7 mouse cellular contexts compared by ENCODE assay signal in the genomic region with DNA sequence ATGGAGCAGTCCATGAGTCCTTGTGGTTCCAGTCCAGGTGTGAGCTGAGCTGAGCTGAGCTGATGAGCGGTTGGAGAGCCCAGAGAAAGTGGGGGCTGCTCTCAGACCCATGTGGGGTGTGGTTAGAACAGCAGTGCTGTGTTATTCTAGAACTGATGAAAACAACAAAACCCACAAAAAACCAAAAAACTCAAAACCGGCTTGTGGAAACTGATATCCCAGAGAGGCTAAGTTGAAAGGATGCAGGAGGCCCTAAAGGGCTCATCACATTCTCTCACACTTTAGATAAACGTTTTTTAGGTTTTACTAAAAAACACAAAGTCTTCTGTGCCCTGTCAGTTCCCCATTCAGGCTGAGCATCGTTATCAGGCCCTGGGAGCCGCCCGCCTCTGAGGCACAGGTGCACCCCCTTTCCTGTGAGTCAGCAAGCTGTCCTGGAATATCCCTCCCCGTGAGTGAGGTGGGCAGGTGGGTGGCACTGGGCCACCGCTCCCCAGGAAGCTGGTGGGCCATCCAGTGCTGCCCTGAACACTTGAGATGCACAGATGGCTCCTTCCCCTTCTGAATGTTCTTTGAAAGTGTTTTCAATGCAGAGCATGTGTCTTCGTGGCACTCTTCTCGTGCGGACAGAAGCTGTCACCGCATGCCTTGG. TPM values are rescaled to one million over a fixed set of nuclear protein-coding genes. Genes with fewer than 3 reads are reported as not detected.
DNase-seq lines count a peak whose midpoint lies in the region; ATAC-seq and TF ChIP-seq lines count a peak whose summit lies in the region.

No protein-coding gene starts in this region.

- H3K4me2 ChIP-seq in CH12.LX (ENCODE audit: insufficient read depth, low read depth, poor library complexity, severe bottlenecking): peak overlapping the region; percentile 12; the same call in 1 of the 2 replicates
- H3K4me2 ChIP-seq in forebrain, embryonic 12.5 days: peak overlapping the region; percentile 26
- peak overlapping the region; percentile 43 for H3K4me2 ChIP-seq in liver, embryonic 14.5 days (ENCODE audit: low read depth)

- dilution Hi-C loops in CH12.LX (cut with MboI; ENCODE audit: extremely low pct_ligation_motif_present, extremely low pct_unique_long_range_greater_than_20kb, low sequenced_read_pairs): no loop called here

- peaks cover 47 to 90% of the 10 kb centered on the region in 2 experiments for H3K4me1 ChIP-seq in CH12.LX (ENCODE audit: control insufficient read depth in 1 of 2, insufficient read depth in 2 of 2)
- peaks cover 91% of the 10 kb centered on the region for H3K4me1 ChIP-seq in forebrain, embryonic 12.5 days
- H3K4me1 ChIP-seq in liver, embryonic 14.5 days (replicated peaks; ENCODE audit: control insufficient read depth in 2 of 2, insufficient read depth in 2 of 2, low read length in 1 of 2): peaks cover 41 to 60% of the 10 kb centered on the region in 2 experiments
- peaks cover 5% of the 10 kb centered on the region for H3K4me1 ChIP-seq in lung, adult 2 months (ENCODE audit: control insufficient read depth, insufficient read depth, low read length)

- no peak for ATAC-seq in forebrain, embryonic 12.5 days (ENCODE audit: low FRiP score)
- peak; percentile 80 for ATAC-seq in liver, embryonic 14.5 days (ENCODE audit: insufficient read depth)

- TF ChIP-seq RAD21 in CH12.LX (IDR thresholded peaks at IDR 0.05; ENCODE audit: low read depth, low read length): no peak

- peak overlapping the region in 1 of 3 experiments; percentile 20 for H3K4me3 ChIP-seq in CH12.LX (replicated peaks in 1 of 3; ENCODE audit: low read depth in 2 of 3, low read length in 2 of 3, poor library complexity in 1 of 3)
- H3K4me3 ChIP-seq in forebrain, embryonic 12.5 days (replicated peaks): no peak overlapping the region
- no peak overlapping the region for H3K4me3 ChIP-seq in liver, embryonic 14.5 days (ENCODE audit: insufficient read depth in 1 of 2, low read depth in 2 of 2, low read length in 2 of 2)
- H3K4me3 ChIP-seq in lung, adult 2 months (replicated peaks; ENCODE audit: extremely low read depth, low read depth, low read length): no peak overlapping the region

- H3K79me2 ChIP-seq in CH12.LX (replicated peaks; ENCODE audit: control insufficient read depth, extremely low read depth, insufficient read depth, poor library complexity, severe bottlenecking): peaks cover 11% of the 10 kb centered on the region; the same call in 1 of the 2 replicates

- TF ChIP-seq CTCF in CH12.LX (conservative IDR thresholded peaks at IDR 0.05 in 1 of 2, IDR thresholded peaks at IDR 0.05 in 1 of 2; ENCODE audit: low read depth in 2 of 2, low read length in 2 of 2): no peak
- TF ChIP-seq CTCF in liver, embryonic 14.5 days (IDR thresholded peaks at IDR 0.05; ENCODE audit: low read depth): no peak
- no peak for TF ChIP-seq CTCF in lung, adult 2 months (IDR thresholded peaks at IDR 0.05; ENCODE audit: insufficient read depth, low read length)

- TF ChIP-seq EP300 in CH12.LX (IDR thresholded peaks at IDR 0.05; ENCODE audit: low read length): no peak
- peak; percentile 42; the same call in 1 of the 2 replicates for TF ChIP-seq EP300 in liver, embryonic 14.5 days (IDR thresholded peaks at IDR 0.05; ENCODE audit: low read depth)

- peaks cover 26 to 77% of the 10 kb centered on the region in 2 experiments for H3K36me3 ChIP-seq in CH12.LX (replicated peaks in 1 of 2; ENCODE audit: control insufficient read depth in 1 of 2, insufficient read depth in 1 of 2, low read length in 1 of 2)
- H3K36me3 ChIP-seq in forebrain, embryonic 12.5 days (replicated peaks): peaks cover 37% of the 10 kb centered on the region
- peaks cover 17% of the 10 kb centered on the region for H3K36me3 ChIP-seq in liver, embryonic 14.5 days (replicated peaks; ENCODE audit: control insufficient read depth, insufficient read depth, low read depth)

- H3K9ac ChIP-seq in CH12.LX (ENCODE audit: insufficient read depth, low read depth): no peak overlapping the region
- peak overlapping the region; percentile 21 for H3K9ac ChIP-seq in forebrain, embryonic 12.5 days
- peak overlapping the region; percentile 35 for H3K9ac ChIP-seq in liver, embryonic 14.5 days (replicated peaks)

- in situ Hi-C loops in CH12.LX (cut with MboI; ENCODE audit: low pct_ligation_motif_present, low pct_unique_long_range_greater_than_20kb, low sequenced_read_pairs): no loop called here

- no peak for TF ChIP-seq POLR2A in CH12.LX (IDR thresholded peaks at IDR 0.05; ENCODE audit: low read depth, low read length)
- no peak for TF ChIP-seq POLR2A in lung, adult 2 months (IDR thresholded peaks at IDR 0.05; ENCODE audit: borderline replicate concordance, extremely low read depth, low read depth, low read length)

- H3K9me3 ChIP-seq in CH12.LX (replicated peaks; ENCODE audit: low read length): no peaks in the 10 kb centered on the region
- no peaks in the 10 kb centered on the region for H3K9me3 ChIP-seq in forebrain, embryonic 12.5 days
- H3K9me3 ChIP-seq in liver, embryonic 14.5 days (ENCODE audit: control insufficient read depth, low read length): no peaks in the 10 kb centered on the region

- H3K27me3 ChIP-seq in CH12.LX (replicated peaks): no peaks in the 10 kb centered on the region
- H3K27me3 ChIP-seq in forebrain, embryonic 12.5 days: no peaks in the 10 kb centered on the region
- no peaks in the 10 kb centered on the region for H3K27me3 ChIP-seq in liver, embryonic 14.5 days (ENCODE audit: control insufficient read depth, insufficient read depth, low read length)

- 35% methylated on average over 12 of the region's 12 CpGs for WGBS in forebrain, embryonic 12.5 days
- 24% methylated on average over 12 of the region's 12 CpGs for WGBS in liver, embryonic 14.5 days (ENCODE audit: insufficient replicate concordance)
- 76% methylated on average over 12 of the region's 12 CpGs for WGBS in lung, adult 2 months

- H3K27ac ChIP-seq in CH12.LX (ENCODE audit: insufficient read depth, low read depth): peak overlapping the region; percentile 80
- H3K27ac ChIP-seq in forebrain, embryonic 12.5 days: peak overlapping the region; percentile 94
- peak overlapping the region; percentile 74 for H3K27ac ChIP-seq in liver, embryonic 14.5 days

- peak; percentile 34 for DNase-seq in CH12.LX (ENCODE audit: extremely low read depth)
- peak; percentile 91 for DNase-seq in brain, adult 2 months (ENCODE audit: low read depth, low spot score)
- peak in 1 of 3 experiments; percentile 36 for DNase-seq in liver, embryonic 14.5 days (ENCODE audit: low read depth in 3 of 3, low spot score in 3 of 3)
- peak; percentile 62 for DNase-seq in thymus, postnatal 4 days
- no peak for DNase-seq in urinary bladder, postnatal 36 days (ENCODE audit: low spot score in 2 of 2)
- DNase-seq in lung, adult 2 months: no peak

TF ChIP-seq in CH12.LX, 34 proteins besides CTCF, POLR2A, EP300 and RAD21:
- TF ChIP-seq JUN (IDR thresholded peaks at IDR 0.05; ENCODE audit: insufficient read depth, low read depth, low read length): no peak
- no peak for TF ChIP-seq SMC3 (IDR thresholded peaks at IDR 0.05; ENCODE audit: low read depth, low read length)
- TF ChIP-seq MAX (IDR thresholded peaks at IDR 0.05; ENCODE audit: low read length): 0 out of 2 replicates have a peak, but pooled peaks have one; percentile 23
- no peak for TF ChIP-seq ZC3H11A (IDR thresholded peaks at IDR 0.05; ENCODE audit: low read depth, low read length)
- no peak for TF ChIP-seq USF1 (IDR thresholded peaks at IDR 0.05; ENCODE audit: low read depth, low read length)
- no peak for TF ChIP-seq USF2 (conservative IDR thresholded peaks at IDR 0.05; ENCODE audit: low read depth, low read length)
- TF ChIP-seq HCFC1 (IDR thresholded peaks at IDR 0.05; ENCODE audit: low read depth, low read length): no peak
- no peak for TF ChIP-seq SIN3A (IDR thresholded peaks at IDR 0.05; ENCODE audit: low read length)
- TF ChIP-seq MAFK (IDR thresholded peaks at IDR 0.05; ENCODE audit: insufficient replicate concordance, low read length): 0 out of 2 replicates have a peak, but pooled peaks have one; percentile 25
- TF ChIP-seq MAZ (IDR thresholded peaks at IDR 0.05; ENCODE audit: low read depth, low read length): peak; percentile 13; the same call in 1 of the 2 replicates
- no peak; the same call in 1 of the 2 replicates for TF ChIP-seq ETS1 (conservative IDR thresholded peaks at IDR 0.05; ENCODE audit: low read depth, low read length)
- no peak for TF ChIP-seq MEF2A (IDR thresholded peaks at IDR 0.05; ENCODE audit: borderline replicate concordance, low read depth, low read length)
- no peak for TF ChIP-seq MYC (IDR thresholded peaks at IDR 0.05; ENCODE audit: low read depth, low read length)
- TF ChIP-seq CHD2 (IDR thresholded peaks at IDR 0.05; ENCODE audit: low read length): no peak
- TF ChIP-seq BHLHE40 (IDR thresholded peaks at IDR 0.05; ENCODE audit: low read depth, low read length): 0 out of 2 replicates have a peak, but pooled peaks have one; percentile 25
- no peak for TF ChIP-seq NELFE (IDR thresholded peaks at IDR 0.05; ENCODE audit: low read depth, low read length)

RNA-seq across cellular contexts. Expression of a gene that starts 24.6 kb away (rescaled TPM):
- total RNA-seq in CH12.LX (2012; rRNA removed): 32.4 and 34.2 TPM in 2 replicates
- total RNA-seq in CH12.LX (2014; rRNA removed): 76.2 and 76.5 TPM in 2 replicates
- 125 and 129 TPM in 2 replicates for polyA plus RNA-seq in CH12.LX (2012; ENCODE audit: insufficient read length, low read depth)
- polyA plus RNA-seq in forebrain, embryonic 12.5 days (2016; fragmentation: Nextera tagmentation; extraction: Ambion mirVana): 198 and 214 TPM in 2 replicates
- polyA plus RNA-seq in liver, embryonic 14.5 days (2012; rRNA removed): 48.4 and 52.1 TPM in 2 replicates
- polyA plus RNA-seq in liver, embryonic 14.5 days (2014; fragmentation: Nextera tagmentation; extraction: Ambion mirVana): 33.0 and 37.9 TPM in 2 replicates
- 41.0 and 43.2 TPM in 2 replicates for polyA plus RNA-seq in lung, adult 2 months (2012; rRNA removed)

Comparison
In these comparisons a context has a peak if more than half of its experiments do, and no peak if none do; other contexts are left out.
1. DNase-seq: peak in CH12.LX (single experiment), brain, adult 2 months (single experiment) and thymus, postnatal 4 days (single experiment); none in urinary bladder, postnatal 36 days (0 of 2) and lung, adult 2 months (single experiment).
2. Peak in every context shown above with its lines, with median percentiles within 50 percentile points of each other: H3K27ac ChIP-seq and H3K4me2 ChIP-seq.